Mouse (Mus musculus): ENCODE measurements around the gene Tnfrsf21.

Tnfrsf21 gene

GRCm38 (mm10) chr17:43025048-43025447 lies 8.7 kb downstream of the Tnfrsf21 start:
- no peak for DNase-seq (ENCODE audit: low spot score)

GRCm38 (mm10) chr17:43025819-43026593 lies 9.7 kb downstream of the Tnfrsf21 start:
- no peak for DNase-seq (ENCODE audit: low spot score)

GRCm38 (mm10) chr17:43026708-43027107 lies 10.4 kb downstream of the Tnfrsf21 start:
- DNase-seq (ENCODE audit: low spot score): no peak

- DNase-seq (ENCODE audit: low spot score): no peak
These were observed 13.2 kb downstream of the Tnfrsf21 start for GRCm38 (mm10) chr17:43029546-43029945.

- no peak for DNase-seq (ENCODE audit: low spot score)
These were observed 13.9 kb downstream of the Tnfrsf21 start for GRCm38 (mm10) chr17:43030290-43030689.

- DNase-seq (ENCODE audit: low spot score): no peak
These were observed 16.2 kb downstream of the Tnfrsf21 start for GRCm38 (mm10) chr17:43032489-43033036.

GRCm38 (mm10) chr17:43035386-43035785 lies 19.0 kb downstream of the Tnfrsf21 start:
- DNase-seq (ENCODE audit: low spot score): no peak

GRCm38 (mm10) chr17:43036058-43036757 lies 19.9 kb downstream of the Tnfrsf21 start:
- DNase-seq (ENCODE audit: low spot score): no peak

GRCm38 (mm10) chr17:43040571-43040970 lies 24.2 kb downstream of the Tnfrsf21 start:
- no peak for DNase-seq (ENCODE audit: low spot score)

- no peak for DNase-seq (ENCODE audit: low spot score)
These were observed 34.3 kb downstream of the Tnfrsf21 start for GRCm38 (mm10) chr17:43050619-43051018.

- DNase-seq (ENCODE audit: low spot score): no peak
These were observed 36.4 kb downstream of the Tnfrsf21 start for GRCm38 (mm10) chr17:43052791-43053190.

- DNase-seq (ENCODE audit: low spot score): no peak
These were observed 37.6 kb downstream of the Tnfrsf21 start for GRCm38 (mm10) chr17:43053943-43054342.

GRCm38 (mm10) chr17:43058277-43059025 lies 42.1 kb downstream of the Tnfrsf21 start:
- DNase-seq (ENCODE audit: low spot score): no peak

GRCm38 (mm10) chr17:43064705-43065104 lies 48.4 kb downstream of the Tnfrsf21 start:
- no peak for DNase-seq (ENCODE audit: low spot score)

GRCm38 (mm10) chr17:43068846-43069553 lies 52.6 kb downstream of the Tnfrsf21 start:
- no peak for DNase-seq (ENCODE audit: low spot score)

GRCm38 (mm10) chr17:43070946-43071345 lies 54.6 kb downstream of the Tnfrsf21 start:
- DNase-seq (ENCODE audit: low spot score): no peak

GRCm38 (mm10) chr17:43072142-43072786 lies 55.9 kb downstream of the Tnfrsf21 start:
- DNase-seq (ENCODE audit: low spot score): no peak

GRCm38 (mm10) chr17:43072787-43073148 lies 56.4 kb downstream of the Tnfrsf21 start:
- DNase-seq (ENCODE audit: low spot score): no peak

GRCm38 (mm10) chr17:43074391-43074790 lies 58.0 kb downstream of the Tnfrsf21 start:
- DNase-seq (ENCODE audit: low spot score): no peak

- DNase-seq (ENCODE audit: low spot score): no peak
These were observed 58.7 kb downstream of the Tnfrsf21 start for GRCm38 (mm10) chr17:43075100-43075499.

GRCm38 (mm10) chr17:43075937-43076336 lies 59.6 kb downstream of the Tnfrsf21 start:
- no peak for DNase-seq (ENCODE audit: low spot score)

All from ovary, adult 18-20 months (tissue).